Mouse (Mus musculus) cerebellum, postnatal 14 days (tissue): Measurements from ENCODE around the gene Maged1.

Experiments
- DNase-seq, 2 experiments: peaks; one replicate each; pipeline ENCODE4 v3.0.0; 2021; ENCODE audit warnings: mixed read lengths in 2 of 2

The Maged1 gene

DNA sequence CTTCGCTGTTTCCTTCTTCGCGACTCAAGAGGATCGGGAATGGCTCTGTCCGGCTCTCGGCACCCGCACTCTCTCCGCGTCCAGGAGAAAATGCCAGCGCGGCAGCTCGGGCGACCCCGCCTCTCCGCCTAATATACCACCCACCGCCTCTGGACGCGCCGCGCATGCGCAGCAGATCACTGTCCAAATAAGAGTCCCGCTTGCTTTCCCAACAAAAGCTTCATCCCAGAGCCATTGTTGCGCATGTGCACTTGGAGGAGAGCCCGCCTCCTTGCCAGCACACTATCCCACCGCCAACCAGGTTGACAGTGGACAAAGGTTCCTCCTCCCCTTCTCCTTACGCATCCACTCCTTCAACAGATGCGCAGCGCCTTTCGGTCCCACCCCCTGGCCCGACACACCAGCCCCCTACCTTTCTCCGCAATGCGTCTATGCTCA is at the start of gene Maged1:
Gene Maged1, minus strand, starts transcription at position 226 of the 438 bp plus-strand sequence.
- DNase-seq: peak; percentile 93 to 94

DNA sequence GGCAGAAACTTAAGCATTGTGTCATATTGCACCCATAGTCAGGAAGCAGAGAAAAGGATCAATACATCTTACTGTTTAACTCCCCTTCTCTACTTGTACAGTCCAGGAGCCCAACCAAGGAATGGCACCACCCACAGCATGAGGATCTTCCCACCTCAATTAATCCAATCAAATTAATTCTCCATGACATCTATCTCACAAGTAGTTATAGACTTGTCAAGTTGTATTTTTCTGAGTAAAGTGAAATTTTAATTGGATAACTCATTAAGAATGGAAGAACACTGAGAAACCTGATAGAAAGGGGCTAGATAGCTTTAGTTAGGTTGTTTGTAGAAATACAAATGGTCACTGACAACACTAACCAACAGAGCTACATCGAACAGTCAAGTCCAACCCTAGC is 38.3 kb upstream of the Maged1 start:
- DNase-seq: no peak

DNA sequence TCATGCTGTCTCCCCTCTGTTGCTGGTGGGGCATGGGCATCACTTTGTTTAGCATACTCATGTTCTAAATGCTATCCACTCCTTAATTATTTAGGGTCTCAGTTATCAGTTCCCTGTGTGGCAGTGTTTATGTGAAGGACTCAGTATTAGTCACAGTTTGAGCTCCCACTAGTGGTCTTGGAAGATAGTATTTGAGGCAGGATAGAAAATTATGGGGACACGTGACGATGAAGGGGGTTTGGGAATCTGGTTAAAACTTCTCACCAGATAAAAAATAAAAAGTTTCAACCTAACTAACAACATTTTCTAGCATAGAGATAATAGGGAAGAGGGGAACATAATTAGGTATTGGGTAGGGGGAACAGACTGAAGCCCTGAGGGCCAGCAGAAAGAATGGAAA is 22.8 kb upstream of the Maged1 start:
- DNase-seq: no peak

DNA sequence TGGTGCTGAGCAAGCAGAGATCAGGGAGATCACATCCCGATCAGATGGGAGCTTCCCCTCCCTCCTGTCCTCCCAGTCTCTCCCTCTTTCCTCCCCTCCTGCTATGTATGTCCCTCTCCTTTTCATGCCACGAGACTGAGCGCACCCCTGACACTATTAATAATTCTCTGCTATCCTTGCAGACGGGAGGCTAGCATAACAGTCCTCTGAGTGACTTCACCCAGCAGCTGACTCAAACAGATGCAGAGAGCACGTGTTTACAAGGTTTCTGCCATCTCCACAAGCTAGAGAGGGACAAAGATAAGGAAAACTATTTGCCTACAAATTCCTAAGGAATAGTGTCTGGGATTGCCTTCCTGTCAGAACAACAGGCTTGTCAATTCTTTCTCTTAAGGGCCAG is 20.4 kb upstream of the Maged1 start:
- no peak for DNase-seq

DNA sequence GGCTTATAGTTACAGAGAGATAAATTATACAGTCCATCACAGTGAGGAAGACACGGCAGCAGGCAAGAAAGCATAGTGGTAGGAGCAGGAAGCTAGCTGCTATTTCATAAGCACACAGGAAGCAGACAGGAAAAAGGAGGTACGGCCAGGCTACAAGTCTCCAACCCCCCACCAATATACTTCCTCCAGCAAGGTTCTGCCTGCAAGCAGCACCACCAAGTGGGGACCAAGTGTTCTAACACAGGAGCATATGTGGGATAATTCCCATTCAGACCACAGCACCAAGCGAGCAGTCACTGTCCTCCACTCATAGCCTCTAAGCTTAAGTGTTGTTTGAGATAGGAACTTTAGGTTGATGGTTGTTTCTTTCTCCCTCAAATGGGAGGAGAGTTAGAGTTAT is 6.3 kb upstream of the Maged1 start:
- DNase-seq: peak; percentile 12

DNA sequence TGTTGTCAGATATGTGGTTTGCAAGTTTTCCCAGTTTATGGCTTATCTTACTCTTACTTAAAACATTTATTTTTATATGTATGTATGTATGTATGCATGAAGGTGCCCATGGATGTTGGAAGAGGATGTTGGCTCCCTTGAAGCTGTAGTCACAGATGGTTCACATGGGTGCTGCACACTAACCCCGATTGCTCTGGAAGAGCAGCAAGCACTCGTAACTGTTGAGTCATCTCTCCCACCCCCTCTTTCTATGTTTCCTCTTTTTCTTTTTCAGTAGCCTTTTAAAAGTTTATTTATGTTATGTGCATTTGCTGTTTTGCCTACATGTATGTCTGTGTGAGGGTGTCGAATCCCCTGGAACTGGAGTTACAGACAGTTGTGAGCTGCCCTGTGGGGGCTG is 4.0 kb upstream of the Maged1 start:
- no peak for DNase-seq

DNA sequence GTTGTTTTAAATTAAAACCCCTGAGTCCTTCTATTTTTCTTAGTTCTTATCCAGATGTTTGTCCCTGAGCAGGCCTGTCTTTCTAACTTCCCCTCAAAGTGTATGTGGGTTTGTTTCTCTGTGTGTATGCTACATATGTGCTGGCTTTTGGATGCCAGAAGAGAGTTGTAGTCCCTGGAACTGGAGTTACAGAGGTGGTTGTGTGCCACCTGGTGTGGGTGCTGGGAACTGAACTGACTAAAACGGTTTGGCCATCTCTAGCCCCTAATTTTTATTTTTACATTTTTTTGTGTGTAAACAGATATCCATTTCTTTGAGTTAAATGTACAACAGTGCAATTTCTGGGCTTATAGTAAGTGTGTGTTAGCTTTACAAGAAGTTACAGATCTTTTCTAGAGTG is 3.0 kb upstream of the Maged1 start:
- peak; percentile 39 to 51 for DNase-seq

DNA sequence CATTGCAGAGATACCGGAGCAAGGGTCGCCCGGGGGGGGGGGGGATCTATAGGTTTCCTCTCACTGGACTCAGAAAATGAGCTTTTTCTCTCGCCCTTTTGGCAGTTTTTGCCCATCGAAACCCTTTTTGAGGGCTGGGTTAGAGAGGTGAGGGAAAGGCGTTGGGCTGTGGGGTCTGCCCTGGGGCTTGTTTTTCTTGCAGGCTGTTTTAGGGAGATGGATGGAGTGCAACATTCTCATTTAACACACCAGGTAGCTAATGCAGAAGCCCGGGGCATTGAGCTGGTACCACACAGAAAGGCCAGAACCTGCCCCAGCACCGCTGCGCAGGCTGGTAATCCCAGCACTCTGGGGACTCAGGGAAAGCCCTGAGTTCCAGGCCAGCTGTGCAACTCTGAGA is 593 bp upstream of the Maged1 start:
- DNase-seq: peak in 1 of 2 experiments; percentile 30

DNA sequence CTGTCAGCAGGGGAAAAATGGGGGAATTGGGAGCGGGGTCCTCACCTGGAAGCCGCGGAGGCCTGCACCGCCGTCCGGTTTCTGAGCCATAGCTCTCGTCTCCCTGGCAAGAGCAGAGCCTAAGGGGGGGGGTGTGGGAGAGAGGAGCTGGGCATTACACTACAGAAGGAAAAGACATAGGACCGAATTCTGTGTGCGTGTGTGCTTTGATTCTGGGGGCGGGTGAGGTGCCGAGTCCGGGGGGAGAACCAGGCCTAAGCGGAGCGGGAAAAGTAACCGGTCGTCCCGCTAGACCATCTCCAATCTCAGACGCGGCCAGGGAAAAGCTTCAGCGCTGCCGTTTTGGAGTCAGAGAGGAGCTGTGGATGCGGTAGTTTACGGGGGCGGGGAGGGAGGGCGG is 737 bp downstream of the Maged1 start:
- DNase-seq: no peak

DNA sequence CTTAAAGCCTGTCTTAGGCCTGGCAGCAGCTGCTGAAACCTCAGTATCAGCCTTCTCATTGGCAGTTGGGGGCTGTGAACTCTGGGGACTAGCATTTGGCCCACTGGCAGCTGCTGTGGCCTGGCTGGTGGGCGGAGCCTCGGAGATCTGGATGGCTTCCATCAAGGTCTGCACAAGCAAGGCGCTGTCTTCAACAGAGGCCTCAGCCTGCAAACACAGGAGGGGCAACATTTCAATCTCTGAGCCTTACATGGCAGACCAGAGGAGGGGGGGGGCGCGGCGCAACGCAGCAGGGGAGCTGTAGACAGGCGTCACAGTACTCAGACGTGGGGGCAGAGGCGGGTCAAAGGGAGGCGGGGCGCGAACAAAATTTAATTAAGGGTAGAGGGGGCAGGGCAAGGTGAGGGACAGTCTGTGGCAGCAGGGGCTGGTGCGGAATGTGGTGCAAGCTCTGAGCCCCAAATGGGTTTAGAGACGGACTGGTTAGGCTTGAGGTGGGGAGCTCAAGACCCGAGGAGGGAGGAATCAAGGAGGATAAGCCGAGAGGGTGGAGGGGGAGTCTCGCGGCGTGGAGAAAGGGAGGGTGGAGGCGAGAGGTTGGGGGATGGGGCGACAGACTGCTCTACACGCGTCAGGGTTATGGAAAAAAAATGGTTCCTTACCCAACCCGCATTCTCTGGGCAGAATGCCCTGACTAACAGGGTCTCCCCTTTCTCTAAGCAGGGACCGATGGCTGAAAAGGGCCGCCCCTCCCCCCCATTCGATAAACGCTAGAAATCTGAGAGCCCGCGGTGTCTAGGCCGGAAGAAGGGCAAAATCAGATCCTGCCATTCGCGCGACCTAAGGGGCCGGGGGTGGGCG is 1.4 kb downstream of the Maged1 start:
- DNase-seq: peak; percentile 84 to 93

DNA sequence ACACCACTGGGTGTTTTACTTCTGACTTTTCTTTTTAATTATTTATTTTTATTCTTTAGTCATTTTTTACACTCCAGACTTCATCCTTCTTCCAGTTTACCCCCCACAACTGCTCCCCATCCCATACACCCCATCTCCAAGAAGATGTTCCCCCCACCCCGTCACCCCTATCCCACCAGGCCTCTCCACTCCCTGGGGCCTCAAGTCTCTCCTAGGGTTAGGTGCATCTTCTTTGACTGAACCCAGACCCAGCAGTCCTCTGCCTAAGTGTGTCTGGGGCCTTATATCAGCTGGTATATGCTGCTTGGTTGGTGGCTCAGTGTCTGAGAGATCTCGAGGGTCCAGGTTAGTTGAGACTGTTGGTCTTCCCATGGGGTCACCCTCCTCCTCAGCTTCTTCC is 7.6 kb downstream of the Maged1 start:
- DNase-seq: no peak

DNA sequence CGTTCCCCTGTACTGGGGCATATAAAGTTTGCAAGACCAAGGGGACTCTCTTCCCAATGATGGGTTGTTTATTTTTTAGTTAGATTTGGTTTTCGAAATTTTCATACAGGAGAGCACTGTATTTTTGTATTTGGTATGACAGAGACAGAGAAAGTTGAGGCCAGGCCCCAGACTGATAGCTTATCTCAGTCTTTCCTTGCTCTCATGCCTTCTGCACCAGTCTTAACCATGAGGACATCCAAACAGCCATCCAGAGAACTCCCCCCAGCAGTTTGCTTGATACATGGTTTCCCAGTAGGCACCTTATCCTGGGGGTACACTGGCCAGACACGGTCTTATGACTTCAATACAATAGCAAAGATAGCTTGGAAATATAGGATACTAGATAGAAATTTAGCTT is 11.6 kb downstream of the Maged1 start:
- no peak for DNase-seq

DNA sequence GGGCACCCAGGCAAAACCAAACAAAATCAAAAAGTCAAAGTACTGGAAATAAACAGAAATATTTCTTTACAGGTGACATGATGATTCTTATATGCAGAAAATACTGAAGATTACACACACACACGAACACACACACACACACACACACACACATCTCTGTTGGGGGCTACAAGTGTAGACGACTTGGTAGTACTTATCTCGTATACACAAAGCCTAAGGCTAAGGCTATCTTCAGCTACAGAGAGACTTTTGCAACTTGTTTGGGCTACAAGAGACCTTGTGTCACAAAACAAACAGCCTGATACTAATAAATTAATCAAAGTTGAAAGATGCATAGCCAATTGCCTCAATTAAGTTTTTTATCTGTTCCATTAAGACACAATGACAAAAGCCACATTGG is 19.8 kb downstream of the Maged1 start:
- DNase-seq: no peak

DNA sequence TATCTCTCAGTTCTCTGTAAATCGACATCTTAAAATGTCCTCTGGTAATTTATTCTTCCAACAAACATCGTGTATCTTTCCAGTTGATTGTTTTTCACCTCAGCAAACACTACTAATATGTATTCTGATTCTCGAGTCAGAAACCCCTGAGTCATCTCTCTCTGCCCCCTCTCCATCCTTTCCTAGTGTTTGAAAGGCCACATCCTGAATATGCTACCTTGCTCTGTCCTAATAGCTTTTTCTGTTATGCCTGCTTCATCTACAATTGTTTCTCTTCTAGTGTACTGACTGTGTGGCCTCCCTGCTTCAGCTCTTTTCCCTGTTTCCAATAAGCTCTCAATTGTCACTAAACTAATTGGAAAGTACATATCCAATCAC is 33.5 kb downstream of the Maged1 start:
- DNase-seq: no peak

DNA sequence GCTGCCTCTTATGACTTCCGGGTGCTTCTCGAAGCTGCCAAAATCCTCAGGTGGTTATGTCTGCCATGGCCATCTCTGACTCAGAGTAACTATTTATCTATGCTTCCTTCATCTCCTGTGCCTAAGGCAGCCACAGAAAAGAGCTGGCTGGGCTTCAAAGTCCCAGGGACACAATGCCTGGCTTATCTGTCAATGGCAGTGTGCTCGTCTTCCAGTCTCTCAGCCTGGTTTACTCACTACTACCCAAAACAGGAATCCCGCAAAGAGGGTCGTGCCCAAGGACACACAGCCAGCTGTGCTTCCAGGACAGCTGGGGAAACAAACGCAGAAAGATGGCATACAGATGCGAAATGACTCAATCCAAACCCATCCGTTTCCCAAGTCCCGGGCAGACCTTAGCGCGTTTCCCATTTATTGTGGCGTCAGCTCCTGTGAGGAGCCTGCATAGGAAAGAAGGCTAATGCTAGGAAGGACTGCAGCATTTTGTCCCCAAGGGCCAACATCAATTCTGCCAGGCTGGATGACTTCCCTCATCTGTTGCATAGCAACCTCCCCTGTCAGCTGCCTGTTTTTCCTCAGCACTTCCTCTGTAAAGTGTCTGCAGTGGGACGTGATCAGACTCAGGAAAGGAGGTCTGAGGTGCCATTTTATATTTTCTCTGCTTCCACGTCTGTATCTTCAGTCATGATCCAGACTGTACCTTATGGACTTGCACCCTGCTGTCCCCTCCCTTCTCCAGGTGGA is 34.1 kb downstream of the Maged1 start:
- peak in 1 of 2 experiments; percentile 0 for DNase-seq

DNA sequence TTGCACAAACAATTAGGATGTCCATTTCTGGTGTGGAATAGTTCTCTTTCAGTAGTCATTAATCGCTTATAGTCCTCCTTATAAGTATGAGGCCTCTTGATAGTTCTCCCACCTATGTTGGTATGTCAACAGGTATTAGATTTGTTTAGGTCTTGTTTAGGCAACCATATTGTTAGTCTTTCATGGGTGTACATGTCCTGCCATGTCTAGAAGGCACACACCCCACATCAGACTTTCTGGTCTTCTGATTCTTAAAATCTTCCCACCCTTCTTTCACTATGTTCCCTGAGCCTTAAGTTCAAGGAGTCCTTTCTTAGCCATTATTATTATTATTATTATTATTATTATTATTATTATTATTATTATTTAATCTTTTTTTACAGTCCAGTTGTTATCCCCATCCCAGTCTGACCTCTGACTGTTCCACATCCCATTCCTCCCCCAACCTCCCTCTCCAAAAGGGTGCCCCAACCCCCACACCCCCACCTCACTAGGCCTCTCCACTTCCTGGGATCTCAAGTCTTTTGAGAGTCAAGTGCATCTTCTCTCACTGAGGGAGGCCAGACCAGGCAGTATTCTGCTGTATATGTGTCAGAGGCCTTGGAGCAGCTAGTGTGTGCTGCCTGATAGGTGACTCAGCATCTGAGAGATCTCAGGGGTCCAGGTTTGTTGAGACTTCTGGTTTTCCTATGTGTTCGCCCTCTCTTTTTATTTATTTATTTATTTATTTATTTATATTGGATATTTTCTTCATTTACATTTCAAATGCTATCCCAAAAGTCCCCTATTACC is 55.7 kb downstream of the Maged1 start:
- no peak for DNase-seq
